In the genomic region with DNA sequence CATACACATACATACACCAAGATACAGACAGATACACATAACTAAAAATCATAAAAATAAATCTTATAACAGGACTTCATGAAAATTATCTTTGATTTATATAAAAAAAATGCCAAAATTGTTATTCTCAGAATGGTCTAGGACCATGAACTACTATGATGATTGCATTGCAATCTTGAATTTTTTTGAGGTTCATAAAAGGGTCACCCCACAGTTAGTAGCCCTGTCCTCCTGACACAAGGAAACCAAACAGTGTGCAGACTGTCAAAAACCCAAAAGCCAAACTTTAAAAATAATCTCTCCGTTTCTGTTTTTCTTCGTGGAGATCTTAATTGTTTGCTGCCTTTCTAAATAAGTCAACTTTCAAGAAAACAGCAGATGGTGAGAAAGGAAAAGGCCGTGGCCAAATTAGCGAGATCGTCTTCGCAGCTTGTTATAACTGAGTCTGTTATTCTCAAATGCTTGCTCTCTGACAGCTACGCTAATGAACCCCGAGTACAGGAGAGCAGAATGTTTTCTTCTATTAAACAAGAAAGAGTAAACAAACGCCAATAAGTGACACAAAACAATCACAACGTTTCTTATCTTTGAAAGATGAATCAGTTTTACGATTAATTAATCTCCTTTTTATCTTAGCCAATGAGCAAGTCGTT, we compare ENCODE assay signal across 10 mouse cellular contexts.
DNase-seq lines count a peak whose midpoint lies in the region; ATAC-seq and TF ChIP-seq lines count a peak whose summit lies in the region.
"Had no signal": no experiment of that assay in that cellular context is flagged by ENCODE, and none has a peak within 500 bp of the region (broad histone marks: within the 10 kb centered on the region; RNA-seq: fewer than 3 reads in every experiment).

No protein-coding gene starts in this region.

- no peak overlapping the region for H3K9ac ChIP-seq in heart, embryonic 16.5 days (ENCODE audit: low read length)
- no peak overlapping the region for H3K9ac ChIP-seq in neural tube, embryonic 12.5 days
- H3K9ac ChIP-seq in intestine, embryonic 15.5 days, result no peak overlapping the region
- H3K9ac ChIP-seq in stomach, postnatal 0 days (ENCODE audit: low read length), result no peak overlapping the region

- ATAC-seq in heart, embryonic 16.5 days (replicated peaks; ENCODE audit: extremely low read depth, insufficient read depth, low FRiP score), result no peak
- no peak for ATAC-seq in neural tube, embryonic 12.5 days (ENCODE audit: low FRiP score, low read depth)
- ATAC-seq in intestine, embryonic 15.5 days, result no peak
- ATAC-seq in stomach, postnatal 0 days (ENCODE audit: low FRiP score, low TSS enrichment), result no peak

- TF ChIP-seq CTCF in stomach, postnatal 0 days (IDR thresholded peaks at IDR 0.05; ENCODE audit: low read depth), result no peak

- no peaks in the 10 kb centered on the region for H3K36me3 ChIP-seq in heart, embryonic 16.5 days (ENCODE audit: control insufficient read depth, insufficient read depth)
- no peaks in the 10 kb centered on the region for H3K36me3 ChIP-seq in neural tube, embryonic 12.5 days
- no peaks in the 10 kb centered on the region for H3K36me3 ChIP-seq in intestine, embryonic 15.5 days
- H3K36me3 ChIP-seq in stomach, postnatal 0 days (ENCODE audit: control insufficient read depth, insufficient read depth, low read length), result no peaks in the 10 kb centered on the region
- H3K36me3 ChIP-seq: G1E had no signal

- peak overlapping the region; percentile 54 for H3K4me2 ChIP-seq in heart, embryonic 16.5 days (ENCODE audit: low read depth, low read length)
- H3K4me2 ChIP-seq in neural tube, embryonic 12.5 days (replicated peaks), result 0 out of 2 replicates have a peak overlapping the region, but pooled peaks have one; percentile 24
- peak overlapping the region; percentile 29; the same call in 1 of the 2 replicates for H3K4me2 ChIP-seq in intestine, embryonic 15.5 days (replicated peaks)
- peak overlapping the region; percentile 6; the same call in 1 of the 2 replicates for H3K4me2 ChIP-seq in stomach, postnatal 0 days (replicated peaks; ENCODE audit: low read depth)

- no peak overlapping the region for H3K27ac ChIP-seq in heart, embryonic 16.5 days (ENCODE audit: low read length)
- no peak overlapping the region for H3K27ac ChIP-seq in neural tube, embryonic 12.5 days
- H3K27ac ChIP-seq in intestine, embryonic 15.5 days, result no peak overlapping the region
- no peak overlapping the region for H3K27ac ChIP-seq in stomach, postnatal 0 days (replicated peaks)

- H3K4me3 ChIP-seq in heart, embryonic 16.5 days (ENCODE audit: low read length), result no peak overlapping the region
- no peak overlapping the region for H3K4me3 ChIP-seq in neural tube, embryonic 12.5 days
- no peak overlapping the region for H3K4me3 ChIP-seq in intestine, embryonic 15.5 days (replicated peaks)
- no peak overlapping the region; the same call in 1 of the 2 replicates for H3K4me3 ChIP-seq in stomach, postnatal 0 days (ENCODE audit: low read depth, low read length)
- H3K4me3 ChIP-seq: megakaryocyte, embryonic 14.5 days had no signal

- H3K9me3 ChIP-seq in heart, embryonic 16.5 days (replicated peaks; ENCODE audit: control insufficient read depth, low read length), result no peaks in the 10 kb centered on the region
- H3K9me3 ChIP-seq in neural tube, embryonic 12.5 days, result no peaks in the 10 kb centered on the region
- no peaks in the 10 kb centered on the region for H3K9me3 ChIP-seq in intestine, embryonic 15.5 days
- H3K9me3 ChIP-seq in stomach, postnatal 0 days (ENCODE audit: control insufficient read depth, low read length), result no peaks in the 10 kb centered on the region
- H3K9me3 ChIP-seq: megakaryocyte, embryonic 14.5 days had no signal

- 42% methylated on average over 12 of the region's 12 CpGs for WGBS in heart, embryonic 16.5 days
- WGBS in neural tube, embryonic 12.5 days, result 64% methylated on average over 12 of the region's 12 CpGs
- WGBS in intestine, embryonic 15.5 days, result 36% methylated on average over 12 of the region's 12 CpGs
- 29% methylated on average over 12 of the region's 12 CpGs for WGBS in stomach, postnatal 0 days

- no peaks in the 10 kb centered on the region for H3K4me1 ChIP-seq in heart, embryonic 16.5 days (ENCODE audit: control insufficient read depth, insufficient read depth, low read length)
- no peaks in the 10 kb centered on the region for H3K4me1 ChIP-seq in neural tube, embryonic 12.5 days
- H3K4me1 ChIP-seq in intestine, embryonic 15.5 days (replicated peaks), result no peaks in the 10 kb centered on the region
- no peaks in the 10 kb centered on the region for H3K4me1 ChIP-seq in stomach, postnatal 0 days (replicated peaks; ENCODE audit: control insufficient read depth, insufficient read depth)
- H3K4me1 ChIP-seq: megakaryocyte, embryonic 14.5 days had no signal

- H3K27me3 ChIP-seq in heart, embryonic 16.5 days (ENCODE audit: control insufficient read depth, insufficient read depth, low read length), result no peaks in the 10 kb centered on the region
- H3K27me3 ChIP-seq in neural tube, embryonic 12.5 days (replicated peaks), result no peaks in the 10 kb centered on the region
- H3K27me3 ChIP-seq in intestine, embryonic 15.5 days (replicated peaks), result no peaks in the 10 kb centered on the region
- no peaks in the 10 kb centered on the region for H3K27me3 ChIP-seq in stomach, postnatal 0 days (ENCODE audit: control insufficient read depth, insufficient read depth, low read length)
- H3K27me3 ChIP-seq: megakaryocyte, embryonic 14.5 days had no signal

- TF ChIP-seq EP300 in stomach, postnatal 0 days (optimal IDR thresholded peaks at IDR 0.05), result no peak

- no peak for DNase-seq in heart, adult 11 months
- no peak for DNase-seq in neural tube, embryonic 10.5 days (ENCODE audit: extremely low spot score, low spot score)
- no peak for DNase-seq in stomach, postnatal 0 days (ENCODE audit: low spot score)
- DNase-seq in thymus, postnatal 14 days, result no peak
- no peak for DNase-seq in gastrocnemius, postnatal 4 days (ENCODE audit: low spot score in 2 of 2)
